Mouse (Mus musculus) gastrocnemius, postnatal 4 days (tissue): ENCODE results near the gene Slc16a13. TPM values are rescaled to one million over a fixed set of nuclear protein-coding genes. Genes with fewer than 3 reads are reported as not detected.
A peak's percentile ranks its signal among the peaks of the same experiment; 100 is the strongest.

Experiments used
- DNase-seq, 2 experiments: peaks; one replicate each; pipeline ENCODE4 v3.0.0; 2021 to 2022; ENCODE audit warnings: low spot score in 2 of 2, mixed read lengths in 2 of 2
- long read RNA-seq, 2 experiments: library from polyadenylated mRNA; stranded (forward); transcript quantifications; one replicate each; pipeline ENCODE4 v2.0.0; 2021
- total RNA-seq, 2 experiments: library from RNA; stranded (reverse); gene quantifications; 2 replicates each; pipeline ENCODE4 v1.2.3; 2021

The Slc16a13 gene
- total RNA-seq, result 1 to 10 TPM; 2.6 to 3.2 TPM
- long read RNA-seq, experiment 1, result 0 reads
- long read RNA-seq, experiment 2, partial matches to known transcripts, result 0 of 1 reads
- long read RNA-seq, experiment 2, other reads (novel, unspliced or antisense), result 0 of 1 reads

DNA sequence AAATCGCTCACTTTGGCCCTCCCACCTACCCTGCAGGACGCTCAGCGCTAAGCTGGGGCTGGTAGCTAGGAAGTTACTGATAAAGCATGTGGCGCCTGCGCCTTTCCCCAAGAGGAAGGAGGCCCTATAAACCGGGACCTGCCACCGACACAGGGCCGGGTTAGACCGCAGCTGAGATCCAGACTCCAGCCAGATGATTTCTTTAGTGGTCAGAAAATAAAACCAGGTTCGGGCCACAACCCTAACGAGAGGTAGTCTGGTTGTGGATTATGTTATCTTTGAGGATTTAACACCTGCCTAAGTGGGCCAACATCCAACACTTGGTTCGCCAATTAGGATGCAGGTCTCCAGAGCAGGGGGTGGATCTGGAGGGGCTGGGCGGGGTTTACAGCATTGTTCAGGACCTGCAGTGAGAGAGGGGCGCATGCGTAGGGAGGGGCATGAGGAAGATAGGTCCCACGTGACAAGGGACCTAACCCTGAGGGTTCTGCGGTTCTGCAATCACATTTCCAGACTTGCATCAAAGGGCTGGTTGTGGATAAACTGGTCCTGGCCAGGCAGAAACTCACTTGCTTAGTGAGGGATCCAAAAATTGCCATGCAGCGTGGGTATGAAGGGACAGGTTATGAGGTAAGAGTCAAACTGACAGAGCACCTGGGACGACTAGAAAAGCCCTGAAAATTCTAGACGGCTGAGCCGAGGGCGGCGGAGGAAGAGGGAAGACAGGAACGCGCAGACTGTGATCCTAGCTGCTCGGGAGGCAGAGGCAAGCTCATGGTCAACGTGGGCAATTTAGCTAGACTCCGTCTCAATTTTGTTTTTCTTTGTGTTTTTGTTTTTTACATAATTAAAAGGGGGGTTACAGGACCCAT lies at the start of gene Slc16a13:
Gene Slc16a13, minus strand, starts transcription at position 334 of the 872 bp plus-strand sequence.
- DNase-seq, result peak in 1 of 2 experiments; percentile 81

DNA sequence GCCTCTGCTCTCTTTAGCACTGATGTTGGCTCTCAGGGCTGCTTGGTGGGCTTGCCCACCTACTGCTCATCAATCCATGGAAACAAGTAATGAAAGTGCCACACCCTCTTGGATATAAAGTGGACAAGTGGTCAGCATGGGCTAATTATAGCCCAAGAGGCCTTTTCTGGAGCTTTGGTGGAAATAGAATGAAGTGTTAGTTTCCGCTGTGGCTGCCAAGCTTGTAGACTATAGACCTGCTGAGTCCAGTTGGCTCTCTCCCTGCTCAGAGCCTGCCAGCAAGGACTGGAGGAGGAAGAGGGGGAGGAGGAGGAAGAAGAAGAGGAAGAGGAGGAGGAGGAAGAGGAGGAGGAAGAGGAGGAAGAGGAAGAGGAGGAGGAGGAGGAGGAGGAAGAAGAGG lies 45.5 kb upstream of the Slc16a13 start:
- DNase-seq, result peak; percentile 43 to 64

DNA sequence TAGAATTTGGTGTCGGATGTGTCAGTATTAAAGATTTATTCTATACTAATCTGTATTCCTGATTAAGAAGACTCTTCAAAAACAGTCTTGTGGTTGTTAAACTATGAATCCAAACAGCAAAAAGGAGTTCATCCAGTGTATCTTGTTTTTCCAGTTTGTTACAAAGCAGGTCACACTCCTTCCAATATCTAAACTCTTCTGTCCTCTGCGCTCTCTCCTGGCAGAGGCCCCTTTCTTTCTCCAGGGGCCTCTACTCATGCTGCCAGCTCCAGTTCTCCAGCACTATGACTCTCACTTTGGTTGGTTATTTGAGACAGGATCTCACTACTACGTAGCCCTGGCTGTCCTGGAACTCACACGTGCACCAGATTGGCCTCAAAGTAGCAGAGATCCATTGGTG lies 45.0 kb upstream of the Slc16a13 start:
- no peak for DNase-seq

DNA sequence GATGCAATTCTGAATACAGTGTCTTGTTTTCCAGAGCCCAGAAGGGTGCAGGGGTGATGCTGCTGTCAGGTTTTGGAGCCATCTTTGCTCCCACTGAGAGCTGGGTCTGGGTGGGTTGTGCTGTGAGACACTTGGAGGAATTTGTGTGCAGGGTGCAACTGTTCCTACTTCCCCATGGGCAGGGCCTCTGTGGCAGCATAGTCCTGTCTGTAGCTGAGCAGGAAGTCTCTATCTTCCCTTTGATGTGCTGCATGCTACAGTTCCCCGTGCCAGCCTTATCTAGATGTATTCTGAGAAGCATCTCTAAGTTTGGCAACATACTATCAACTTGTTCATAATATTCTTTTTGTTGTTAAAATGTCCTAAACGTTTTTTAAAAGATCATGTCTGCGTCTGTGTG lies 44.4 kb upstream of the Slc16a13 start:
- no peak for DNase-seq

DNA sequence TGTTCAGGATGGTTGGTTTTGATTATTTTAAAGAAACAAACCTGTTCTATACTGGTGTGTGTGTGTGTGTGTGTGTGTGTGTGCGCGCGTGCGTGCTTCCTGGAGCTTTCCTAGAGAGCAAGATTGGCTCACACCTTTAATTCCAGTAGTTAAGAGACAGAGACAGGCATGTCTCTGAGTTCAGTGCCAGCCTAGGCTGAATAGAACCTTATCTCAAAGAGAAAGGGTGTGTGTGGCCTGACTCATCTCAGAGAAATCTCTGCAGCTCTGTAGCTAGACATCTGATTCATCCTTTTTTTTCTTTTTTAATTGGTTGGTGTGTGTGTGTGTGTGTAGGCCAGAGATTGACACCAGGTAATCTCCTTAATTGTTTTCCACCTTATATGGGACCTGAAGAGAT lies 38.2 kb upstream of the Slc16a13 start:
- DNase-seq, result no peak

DNA sequence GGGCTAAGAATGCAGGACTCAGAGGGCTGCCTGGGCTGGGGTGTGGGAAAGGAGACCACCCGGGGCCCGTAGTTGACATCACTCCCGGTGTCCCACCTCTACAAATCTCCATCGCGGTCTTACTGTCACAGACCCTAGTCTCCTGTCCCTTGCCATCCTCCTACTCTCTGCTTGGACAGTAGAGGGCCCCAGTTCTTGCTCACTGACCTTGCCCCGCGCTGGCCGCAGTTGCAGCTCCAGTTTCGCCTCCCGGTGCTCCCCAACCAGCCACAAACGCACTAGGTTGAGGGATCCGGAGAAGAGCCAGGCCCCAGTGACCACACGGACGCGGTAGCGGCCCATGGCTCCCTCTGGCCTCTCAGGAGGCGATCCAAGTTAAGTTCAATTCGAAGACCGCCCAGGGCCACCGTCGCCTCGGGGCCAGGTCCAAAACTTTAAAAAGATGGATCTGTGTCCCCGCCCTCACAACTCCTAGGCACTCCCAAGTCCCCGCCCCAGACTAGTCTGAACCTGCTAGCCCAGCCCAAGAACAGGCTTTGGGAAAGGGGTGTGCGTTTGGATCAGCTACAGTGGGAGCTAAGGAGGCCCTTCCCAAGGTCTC lies 34.2 kb upstream of the Slc16a13 start, which contains the start of gene Alox12:
Gene Alox12, minus strand, starts transcription at position 423 of the 601 bp plus-strand sequence.
- DNase-seq, result no peak

DNA sequence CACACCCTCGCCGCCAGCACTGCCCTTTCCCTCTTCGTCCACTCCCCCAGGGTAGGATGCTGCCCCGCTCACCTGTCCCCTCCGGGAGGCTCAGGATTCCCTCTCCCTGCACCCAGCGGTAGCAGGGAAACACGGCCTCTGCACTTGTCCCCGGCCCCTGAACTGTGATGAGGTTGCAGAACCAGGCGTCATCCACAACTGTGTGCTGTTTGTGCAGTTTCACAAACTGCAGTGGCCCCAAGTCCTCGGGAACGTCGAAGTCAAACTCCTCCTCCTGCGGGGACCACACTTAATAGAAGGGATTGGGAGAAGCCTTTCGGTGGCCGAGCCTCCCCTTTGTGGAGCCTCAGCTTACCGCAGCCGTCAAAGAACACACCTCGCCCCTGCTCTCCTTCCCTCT lies 33.5 kb upstream of the Slc16a13 start:
- DNase-seq, result no peak

DNA sequence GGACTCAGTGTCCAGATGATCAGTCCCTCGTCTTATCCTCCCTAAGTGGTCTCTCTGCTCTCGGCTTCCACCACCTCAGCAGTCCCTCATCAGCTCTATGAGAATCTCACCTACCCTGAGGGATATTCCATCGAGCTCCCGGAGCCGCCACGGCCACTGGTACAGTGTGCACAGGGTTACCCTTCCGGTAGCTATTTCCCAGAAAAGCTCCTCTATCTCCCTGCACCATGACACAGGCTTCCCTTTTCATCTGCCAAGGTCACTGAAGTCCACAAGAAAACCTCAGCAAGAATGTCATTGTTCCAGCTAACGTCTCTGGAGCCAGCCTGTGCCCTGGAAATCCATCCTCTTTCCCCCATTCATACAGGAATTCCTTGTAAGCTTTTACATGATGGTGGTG lies 31.0 kb upstream of the Slc16a13 start:
- DNase-seq, result no peak

DNA sequence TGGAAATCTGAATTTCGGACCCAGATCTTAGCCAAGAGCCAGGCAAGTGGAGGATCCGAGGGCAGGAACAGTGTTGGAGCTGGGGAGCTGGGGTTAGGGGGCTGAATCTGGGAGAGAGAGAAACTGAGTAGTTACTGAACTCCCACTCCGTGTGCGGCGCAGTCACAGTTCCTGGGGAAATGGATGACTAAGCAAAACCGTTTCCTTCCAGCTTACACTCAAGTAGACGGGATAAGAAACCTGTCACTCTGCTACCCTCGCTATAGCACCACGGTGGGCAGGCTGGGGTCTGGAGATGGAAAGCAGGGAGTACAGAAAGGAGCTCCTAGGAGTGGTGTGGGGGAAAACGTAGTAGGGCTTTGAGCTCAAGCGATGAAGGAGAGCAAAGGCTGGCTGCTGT lies 29.3 kb upstream of the Slc16a13 start:
- DNase-seq, result no peak

DNA sequence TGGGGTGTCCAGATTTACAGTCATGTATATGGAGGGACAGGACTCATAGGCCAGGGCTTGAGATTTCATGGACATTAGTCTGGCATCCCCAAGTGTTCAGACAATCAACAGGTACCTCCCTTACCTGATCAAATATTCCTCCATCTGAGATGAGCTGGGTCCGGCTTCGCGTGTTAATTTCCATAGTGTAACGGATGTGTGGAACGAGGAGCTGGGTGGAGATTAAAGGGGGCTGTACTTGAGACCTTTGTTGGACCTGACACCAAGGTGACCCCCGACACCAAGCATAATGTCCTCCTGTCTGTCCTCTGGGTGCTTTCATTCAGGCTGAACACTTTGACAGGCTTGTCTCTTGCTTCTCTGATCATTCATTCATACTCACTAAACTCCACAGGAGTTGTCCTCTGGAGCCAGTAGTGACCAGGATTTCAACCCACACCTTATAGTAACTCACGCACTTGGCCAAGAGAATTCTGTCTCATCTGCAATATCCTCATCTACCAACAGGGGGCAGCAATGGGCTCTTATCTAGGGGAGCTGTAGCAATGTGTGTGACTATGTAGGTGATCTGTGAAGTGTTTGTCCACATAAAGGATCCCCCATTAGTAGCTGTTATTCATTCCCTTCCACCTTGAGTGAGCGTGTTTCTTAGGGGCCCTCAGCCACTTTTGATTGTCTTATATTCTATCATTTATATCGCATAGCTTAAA lies 26.4 kb upstream of the Slc16a13 start:
- DNase-seq, result peak in 1 of 2 experiments; percentile 56

DNA sequence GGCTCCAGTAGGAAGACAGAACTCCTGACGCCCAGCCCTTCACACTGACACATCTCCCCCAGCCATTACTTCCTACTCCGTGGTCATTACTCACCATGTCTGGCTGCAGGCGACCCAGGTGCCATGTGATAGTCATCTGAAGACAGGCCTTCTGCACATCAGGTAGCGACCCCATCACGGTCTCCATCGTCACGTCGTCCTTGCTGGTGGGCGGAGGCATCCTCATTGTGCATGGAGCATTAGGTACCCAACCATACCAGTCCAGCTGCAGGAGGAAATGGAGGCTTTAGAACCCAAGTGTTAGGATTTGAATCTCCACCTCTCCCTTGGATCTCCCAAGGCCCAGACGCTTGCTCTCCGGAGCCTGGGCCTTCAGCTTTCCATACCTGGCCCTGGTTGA lies 21.7 kb upstream of the Slc16a13 start:
- no peak for DNase-seq

DNA sequence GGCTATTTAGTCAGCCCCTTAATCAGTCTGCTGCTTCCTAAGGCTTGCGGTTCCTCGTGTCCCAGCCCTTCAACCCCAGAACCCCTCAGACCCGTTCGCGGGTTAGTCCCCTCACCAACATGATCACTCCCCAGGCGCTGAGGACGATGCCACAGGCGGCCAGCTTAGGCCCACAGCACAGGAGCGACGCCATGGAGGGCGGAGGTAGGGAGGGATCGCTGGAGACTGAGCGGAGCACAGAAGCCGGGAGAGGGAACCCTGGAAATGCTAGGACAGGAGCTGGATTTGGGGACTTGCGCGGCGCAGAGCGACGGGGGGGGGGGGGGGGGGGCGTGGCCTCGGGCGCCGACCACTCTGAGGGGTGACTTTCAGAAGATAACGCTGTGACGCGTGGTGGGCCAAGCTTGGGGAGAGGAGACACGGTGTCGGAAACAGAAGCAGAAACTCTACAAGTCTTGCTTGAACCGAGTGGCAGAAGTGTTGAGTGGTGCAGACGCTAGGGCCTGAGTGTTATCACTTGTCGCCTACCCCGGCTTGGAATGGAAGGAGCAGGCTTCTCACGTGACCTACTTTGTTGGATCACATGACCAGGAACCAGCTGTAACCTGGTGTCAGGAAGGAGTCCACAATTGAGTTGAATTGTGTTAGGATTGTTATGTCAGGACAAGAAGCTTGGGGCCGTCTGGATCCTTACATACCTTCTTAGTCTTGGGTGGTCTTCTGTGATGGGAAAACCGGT lies 18.8 kb upstream of the Slc16a13 start, which contains the start of the genes Gm21988 and Rnasek:
Gene Gm21988, minus strand, starts transcription at position 290 of the 739 bp plus-strand sequence.
Gene Rnasek, minus strand, starts transcription at position 302 of the 739 bp plus-strand sequence.
- DNase-seq, result peak in 1 of 2 experiments; percentile 81

DNA sequence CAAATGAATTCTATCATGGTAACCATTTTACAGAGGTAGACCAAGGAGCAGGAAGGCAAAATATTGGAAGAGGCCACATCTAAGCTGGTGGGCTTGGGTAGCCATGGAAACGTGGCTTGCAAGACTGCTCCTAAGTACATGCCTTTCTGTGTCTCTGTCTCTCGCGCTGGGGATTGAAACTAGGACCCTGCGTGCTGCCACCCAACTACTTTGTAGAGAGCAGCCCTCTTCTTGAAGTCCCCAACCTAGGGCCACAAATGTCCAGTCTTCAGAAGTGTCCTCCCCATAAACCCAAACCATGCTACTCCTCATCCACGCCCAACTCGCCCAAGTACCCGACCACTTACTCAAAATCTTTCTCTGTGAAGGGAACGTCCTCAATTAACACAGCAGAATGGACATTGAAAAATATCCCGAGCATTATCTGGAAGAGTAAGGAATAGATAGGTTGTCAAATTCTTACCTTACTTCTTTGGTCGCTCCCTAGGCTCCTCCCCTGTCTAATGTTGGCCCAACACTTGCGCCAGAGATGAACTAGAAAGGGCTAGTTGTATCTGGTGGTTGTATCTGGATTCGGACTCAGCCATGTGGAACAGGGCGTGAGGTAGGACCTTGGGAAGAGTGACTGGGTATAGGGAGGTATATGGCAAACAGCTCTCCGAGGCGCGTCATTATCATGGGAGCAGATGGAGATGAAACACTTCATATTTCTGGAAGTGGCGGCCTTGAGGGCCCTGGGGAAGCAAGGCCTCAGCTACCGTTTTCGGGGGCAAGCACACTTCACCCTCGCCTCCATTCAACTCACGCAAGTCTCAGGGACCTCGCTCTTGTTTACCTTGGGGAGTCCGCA lies 18.0 kb upstream of the Slc16a13 start:
- DNase-seq, result no peak

DNA sequence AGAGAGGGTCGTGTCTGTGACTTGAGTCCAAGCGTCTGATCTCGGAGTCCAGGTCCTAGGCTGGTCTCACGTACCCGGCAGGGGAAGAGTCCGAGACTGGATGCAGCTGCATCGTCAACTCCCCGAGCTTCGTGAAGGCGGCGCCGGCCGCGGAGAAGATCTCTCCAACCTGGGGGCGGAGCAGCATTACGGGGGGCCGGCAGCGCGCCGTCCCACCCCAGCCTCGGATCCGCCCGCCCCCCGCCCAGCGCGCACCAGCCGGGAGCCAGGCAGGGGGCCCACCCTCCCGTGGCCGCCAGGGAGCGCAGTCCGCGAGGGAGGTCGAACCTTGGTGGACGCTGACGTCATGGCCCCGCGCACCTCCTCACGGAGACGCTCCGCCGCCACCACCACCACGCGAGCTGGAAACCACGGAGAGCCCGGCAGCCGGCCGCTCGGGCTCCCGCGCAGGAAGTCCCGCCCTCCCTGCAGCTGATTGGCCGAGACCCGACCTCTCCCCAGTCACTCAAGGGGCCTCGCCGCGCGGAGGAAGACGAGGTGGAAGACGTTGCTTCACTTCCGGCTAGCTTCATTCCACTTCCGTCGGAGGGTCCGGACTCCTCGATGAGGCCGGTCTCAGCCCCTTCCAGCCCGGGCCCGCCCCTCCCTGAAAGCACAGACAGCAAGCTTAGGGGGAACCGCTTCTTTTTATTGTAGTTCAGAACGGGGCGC lies 16.7 kb upstream of the Slc16a13 start, which contains the start of gene 0610010K14Rik:
Gene 0610010K14Rik, minus strand, starts transcription at position 458 of the 711 bp plus-strand sequence.
- DNase-seq, result peak; percentile 96 to 98

DNA sequence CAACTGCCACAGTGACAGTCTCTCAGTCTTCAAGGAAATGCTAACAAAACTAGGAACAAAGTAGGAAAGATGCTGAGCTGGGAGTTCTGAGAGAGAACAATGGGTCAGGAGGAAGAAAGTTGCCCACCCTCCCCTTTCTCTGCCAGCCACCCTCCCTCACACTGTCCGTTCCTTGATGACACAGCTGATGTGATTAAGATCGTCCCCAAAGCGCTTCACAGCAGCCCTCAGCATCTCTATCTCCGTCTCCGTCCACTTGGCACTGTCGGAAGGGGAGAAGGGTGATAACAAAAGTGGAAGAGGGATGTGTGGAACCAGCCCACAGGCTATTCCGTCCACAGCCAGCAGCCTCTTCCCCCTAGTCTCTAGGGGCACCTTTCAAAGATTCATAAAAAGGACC lies 15.9 kb upstream of the Slc16a13 start:
- DNase-seq, result no peak

DNA sequence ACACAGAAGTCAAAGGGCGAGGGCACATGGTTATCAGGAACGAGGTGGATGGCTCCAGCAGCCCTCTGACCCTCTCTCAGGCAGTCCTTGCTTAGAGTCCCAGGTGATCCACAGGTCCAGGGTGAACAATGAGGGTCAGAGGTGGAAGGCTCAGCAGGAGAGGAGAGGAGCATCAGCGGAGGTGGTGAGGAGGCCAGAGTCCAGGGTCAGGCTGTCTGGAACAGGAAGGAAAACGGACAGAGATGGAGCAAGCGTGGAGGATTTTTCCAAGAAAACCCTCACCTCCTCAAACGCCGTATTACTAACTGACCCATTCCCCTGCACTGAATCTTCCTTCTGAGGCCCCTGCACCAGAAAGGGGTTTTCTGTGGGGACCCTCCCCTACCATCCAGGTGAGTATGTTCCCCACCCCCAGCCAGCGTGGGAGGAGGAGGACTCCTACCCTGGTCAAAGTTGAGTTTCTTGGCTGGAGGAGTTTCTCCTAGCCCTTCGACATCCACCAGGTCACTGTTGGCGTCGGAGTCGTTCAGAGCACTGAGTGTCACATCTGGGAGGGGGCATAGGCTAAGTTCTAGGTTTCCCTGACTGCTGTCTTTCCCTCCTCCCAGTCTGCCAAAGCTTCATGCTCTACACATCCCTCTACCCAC lies 14.5 kb upstream of the Slc16a13 start:
- no peak for DNase-seq

DNA sequence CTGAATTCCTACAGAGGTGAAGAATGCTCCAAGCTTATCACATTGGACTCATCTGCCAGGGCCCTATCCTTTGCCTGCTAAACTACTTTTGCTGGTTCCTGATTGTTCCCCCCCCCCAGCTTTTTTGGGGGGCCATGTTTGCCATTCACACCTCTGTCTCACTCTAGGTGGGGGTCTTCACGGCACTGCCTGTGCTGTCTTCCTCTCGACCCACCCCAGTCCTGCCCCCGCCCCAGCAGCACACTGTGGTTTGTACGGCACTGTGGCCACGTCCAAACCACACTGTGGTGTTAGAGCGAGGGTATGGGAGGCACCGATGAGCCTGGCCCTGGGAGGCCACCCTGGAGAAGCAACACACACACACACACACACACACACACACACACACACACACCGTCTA lies 13.6 kb upstream of the Slc16a13 start:
- no peak for DNase-seq

DNA sequence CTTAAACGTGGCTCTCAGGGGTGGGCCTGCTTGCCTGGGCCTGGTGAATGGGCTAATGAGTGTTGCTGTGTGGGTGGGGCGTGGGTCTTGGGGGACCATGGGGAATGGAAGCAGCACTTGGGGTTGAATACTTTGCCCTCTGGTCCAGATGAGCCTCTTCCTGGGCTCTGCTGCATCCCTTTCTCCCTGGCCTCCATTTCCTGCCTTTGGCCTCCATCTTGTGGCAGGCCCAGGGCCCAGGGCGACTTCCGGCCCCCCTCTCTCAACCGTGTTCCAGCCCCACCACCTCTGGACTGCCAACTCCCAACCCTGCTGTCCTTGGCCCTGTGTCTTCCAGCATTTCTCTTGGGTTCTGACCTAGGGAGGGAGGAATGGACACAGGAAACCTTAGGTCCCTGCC lies 13.2 kb upstream of the Slc16a13 start:
- no peak for DNase-seq

DNA sequence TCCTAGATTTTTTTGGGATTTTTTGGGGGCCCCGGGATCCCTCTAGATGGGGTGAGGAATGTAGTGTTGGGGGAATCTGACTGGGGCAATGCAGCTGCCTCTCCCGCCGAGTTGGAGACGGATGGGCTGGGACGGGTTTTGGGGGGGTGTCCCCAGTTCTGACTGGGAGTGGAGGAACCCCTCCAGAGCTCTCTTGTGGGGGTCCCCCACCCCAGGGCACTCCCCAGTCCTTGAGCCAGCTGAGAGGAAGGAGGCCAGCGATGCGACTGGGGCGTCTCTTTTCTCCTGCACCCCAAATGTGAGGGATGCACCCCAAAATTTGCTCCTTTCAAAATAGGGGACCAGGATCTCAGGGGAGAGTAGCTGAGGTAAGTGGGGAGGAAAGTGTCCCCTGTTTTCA lies 12.2 kb upstream of the Slc16a13 start:
- no peak for DNase-seq
